Mouse (Mus musculus): Measurements from ENCODE around the gene Atp11c. TPM values are rescaled to one million over a fixed set of nuclear protein-coding genes. Genes with fewer than 3 reads are reported as not detected.

Gene Atp11c
- polyA plus RNA-seq (2016; fragmentation: Nextera tagmentation; extraction: Ambion mirVana) = 15.3 and 16.1 TPM in 2 replicates

- Histone ChIP-seq H3K27me3 (ENCODE audit: poor library complexity, severe bottlenecking) (no peaks in the 10 kb centered on the region), H3K4me3 (no peak within 1 kb of the TSS), H3K9me3 (no peaks in the 10 kb centered on the region), H3K36me3 (replicated peaks) (no peaks in the 10 kb centered on the region), H3K27ac (no peak within 1 kb of the TSS), H3K4me1 (no peaks in the 10 kb centered on the region)
- DNase-seq (ENCODE audit: extremely low spot score, low spot score) = no peak
- WGBS = 91% methylated on average over 2 of the region's 2 CpGs
These were observed at the start of gene Atp11c for GRCm38 (mm10) chrX:60592598-60592997. Atp11c (minus strand) TSS chrX:60592698.

- Histone ChIP-seq H3K4me1 (no peaks in the 10 kb centered on the region), H3K27me3 (ENCODE audit: poor library complexity, severe bottlenecking) (no peaks in the 10 kb centered on the region), H3K9me3 (no peaks in the 10 kb centered on the region), H3K36me3 (replicated peaks) (no peaks in the 10 kb centered on the region), H3K4me3 (no peak overlapping the region), H3K27ac (no peak overlapping the region)
- WGBS = 41% methylated on average over 3 of the region's 3 CpGs
- no peak for DNase-seq (ENCODE audit: extremely low spot score, low spot score)
These were observed 16.7 kb upstream of the Atp11c start for GRCm38 (mm10) chrX:60609202-60609601.

- 0 out of 2 replicates have a peak overlapping the region, but pooled peaks have one; percentile 48 for H3K27ac ChIP-seq
- H3K27me3 ChIP-seq (ENCODE audit: poor library complexity, severe bottlenecking) = no peaks in the 10 kb centered on the region
- WGBS = 4% methylated on average over 1 of the region's 1 CpGs
- no peak overlapping the region for H3K4me3 ChIP-seq
- peaks cover 30% of the 10 kb centered on the region for H3K4me1 ChIP-seq
- no peaks in the 10 kb centered on the region for H3K9me3 ChIP-seq
- DNase-seq (ENCODE audit: extremely low spot score, low spot score) = no peak
- no peaks in the 10 kb centered on the region for H3K36me3 ChIP-seq (replicated peaks)
These were observed 22.0 kb downstream of the Atp11c start for GRCm38 (mm10) chrX:60570539-60570938.

GRCm38 (mm10) chrX:60569047-60569446, 23.5 kb downstream of the Atp11c start:
- peaks cover 30% of the 10 kb centered on the region for H3K4me1 ChIP-seq
- no peak overlapping the region for H3K4me3 ChIP-seq
- DNase-seq (ENCODE audit: extremely low spot score, low spot score) = no peak
- no peaks in the 10 kb centered on the region for H3K27me3 ChIP-seq (ENCODE audit: poor library complexity, severe bottlenecking)
- H3K36me3 ChIP-seq (replicated peaks) = no peaks in the 10 kb centered on the region
- no peak overlapping the region for H3K27ac ChIP-seq
- H3K9me3 ChIP-seq = no peaks in the 10 kb centered on the region

- Histone ChIP-seq H3K4me1 (peaks cover 20% of the 10 kb centered on the region), H3K27me3 (ENCODE audit: poor library complexity, severe bottlenecking) (no peaks in the 10 kb centered on the region), H3K27ac (0 out of 2 replicates have a peak overlapping the region, but pooled peaks have one; percentile 15), H3K4me3 (no peak overlapping the region), H3K36me3 (replicated peaks) (no peaks in the 10 kb centered on the region), H3K9me3 (peaks cover 11% of the 10 kb centered on the region; the same call in 1 of the 2 replicates)
- no peak for DNase-seq (ENCODE audit: extremely low spot score, low spot score)
- WGBS = 36% methylated on average over 4 of the region's 4 CpGs
These were observed 37.3 kb downstream of the Atp11c start for GRCm38 (mm10) chrX:60555242-60555641.

- H3K4me1 ChIP-seq = peaks cover 24% of the 10 kb centered on the region
- peaks cover 8% of the 10 kb centered on the region for H3K27me3 ChIP-seq (ENCODE audit: poor library complexity, severe bottlenecking)
- peaks cover 15% of the 10 kb centered on the region; the same call in 1 of the 2 replicates for H3K9me3 ChIP-seq
- peak overlapping the region; percentile 95 for H3K27ac ChIP-seq
- WGBS = 32% methylated on average over 83 of the region's 113 CpGs
- H3K36me3 ChIP-seq (replicated peaks) = peaks cover 2% of the 10 kb centered on the region; the same call in 1 of the 2 replicates
- peak overlapping the region; percentile 62 for H3K4me3 ChIP-seq
- DNase-seq (ENCODE audit: extremely low spot score, low spot score) = peak; percentile 54
These were observed 44.8 kb downstream of the Atp11c start for GRCm38 (mm10) chrX:60547444-60548304.

GRCm38 (mm10) chrX:60547098-60547443, 45.4 kb downstream of the Atp11c start:
- peak; percentile 37 for DNase-seq (ENCODE audit: extremely low spot score, low spot score)
- Histone ChIP-seq H3K4me3 (peak overlapping the region; percentile 62), H3K9me3 (peaks cover 14% of the 10 kb centered on the region; the same call in 1 of the 2 replicates), H3K36me3 (replicated peaks) (peaks cover 2% of the 10 kb centered on the region; the same call in 1 of the 2 replicates), H3K27ac (peak overlapping the region; percentile 95), H3K4me1 (peaks cover 24% of the 10 kb centered on the region), H3K27me3 (ENCODE audit: poor library complexity, severe bottlenecking) (peaks cover 8% of the 10 kb centered on the region)
- 16% methylated on average over 16 of the region's 16 CpGs for WGBS

GRCm38 (mm10) chrX:60545906-60546305, 46.6 kb downstream of the Atp11c start:
- DNase-seq (ENCODE audit: extremely low spot score, low spot score) = no peak
- Histone ChIP-seq H3K27ac (peak overlapping the region; percentile 67; the same call in 1 of the 2 replicates), H3K4me1 (peaks cover 24% of the 10 kb centered on the region), H3K4me3 (no peak overlapping the region), H3K9me3 (peaks cover 8% of the 10 kb centered on the region; the same call in 1 of the 2 replicates), H3K36me3 (replicated peaks) (peaks cover 2% of the 10 kb centered on the region; the same call in 1 of the 2 replicates), H3K27me3 (ENCODE audit: poor library complexity, severe bottlenecking) (peaks cover 8% of the 10 kb centered on the region)
- WGBS = 23% methylated on average over 3 of the region's 3 CpGs

DNA sequence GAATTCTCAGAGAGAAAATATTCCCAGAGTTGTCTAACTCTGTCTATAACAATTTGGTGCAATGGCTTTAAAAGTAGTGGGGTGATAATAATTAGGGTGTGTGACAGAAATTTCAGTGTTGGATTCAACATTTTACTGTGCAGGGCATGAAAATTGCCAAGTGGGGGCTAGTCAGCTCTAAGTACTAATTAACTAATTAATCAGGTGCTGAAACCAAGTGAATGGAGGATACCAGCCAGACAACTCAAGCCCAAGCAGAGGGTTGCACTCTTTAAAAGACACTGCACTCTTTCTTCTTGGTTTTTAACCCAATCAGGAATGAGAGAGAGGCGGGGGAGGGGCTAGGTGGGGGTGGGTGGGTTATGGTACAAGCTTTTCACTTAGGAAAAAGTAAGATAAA, 47.1 kb downstream of the Atp11c start:
- Histone ChIP-seq H3K36me3 (replicated peaks) (peaks cover 2% of the 10 kb centered on the region; the same call in 1 of the 2 replicates), H3K9me3 (peaks cover 6% of the 10 kb centered on the region; the same call in 1 of the 2 replicates), H3K27ac (peak overlapping the region; percentile 67; the same call in 1 of the 2 replicates), H3K4me1 (peaks cover 24% of the 10 kb centered on the region), H3K4me3 (no peak overlapping the region), H3K27me3 (ENCODE audit: poor library complexity, severe bottlenecking) (peaks cover 8% of the 10 kb centered on the region)
- DNase-seq (ENCODE audit: extremely low spot score, low spot score) = no peak
- WGBS = 15% methylated on average over 1 of the region's 1 CpGs

DNA sequence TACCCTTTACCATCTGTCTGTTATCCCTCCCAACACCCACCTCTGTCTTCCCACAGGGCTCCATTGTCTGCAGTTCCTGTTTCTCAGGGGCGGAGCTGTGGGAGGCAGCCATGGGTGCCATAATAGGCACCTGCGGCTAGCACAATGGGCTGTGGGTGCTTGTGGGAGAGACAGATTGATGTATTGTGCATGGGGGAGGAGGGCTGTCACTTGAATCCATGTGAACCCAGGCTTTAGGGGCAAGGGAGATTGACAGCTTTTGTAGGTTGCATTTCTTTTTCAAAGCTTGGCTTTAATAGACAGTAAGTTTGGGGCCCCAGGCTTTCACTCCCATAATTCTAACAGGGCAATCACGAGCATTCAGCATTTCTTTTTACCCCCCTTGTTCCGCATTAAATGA, 48.4 kb downstream of the Atp11c start:
- H3K27ac ChIP-seq = peak overlapping the region; percentile 60; the same call in 1 of the 2 replicates
- no peak for DNase-seq (ENCODE audit: extremely low spot score, low spot score)

GRCm38 (mm10) chrX:60542901-60543300, 49.6 kb downstream of the Atp11c start:
- H3K4me3 ChIP-seq = no peak overlapping the region
- WGBS = 40% methylated on average over 1 of the region's 1 CpGs
- DNase-seq (ENCODE audit: extremely low spot score, low spot score) = no peak
- peaks cover 17% of the 10 kb centered on the region for H3K4me1 ChIP-seq
- no peak overlapping the region for H3K27ac ChIP-seq
- no peaks in the 10 kb centered on the region for H3K27me3 ChIP-seq (ENCODE audit: poor library complexity, severe bottlenecking)
- H3K9me3 ChIP-seq = no peaks in the 10 kb centered on the region
- H3K36me3 ChIP-seq (replicated peaks) = no peaks in the 10 kb centered on the region

More for the DNA sequence above, 48.4 kb downstream of the Atp11c start:
- Histone ChIP-seq H3K9me3 (no peaks in the 10 kb centered on the region), H3K36me3 (replicated peaks) (no peaks in the 10 kb centered on the region), H3K27me3 (ENCODE audit: poor library complexity, severe bottlenecking) (peaks cover 8% of the 10 kb centered on the region), H3K4me3 (no peak overlapping the region), H3K4me1 (peaks cover 24% of the 10 kb centered on the region)
- 39% methylated on average over 4 of the region's 4 CpGs for WGBS

GRCm38 (mm10) chrX:60539149-60539548, 53.3 kb downstream of the Atp11c start, which contains the start of gene Gm7073:
Gm7073 (minus strand) TSS chrX:60539249.
- H3K4me1 ChIP-seq = peaks cover 5% of the 10 kb centered on the region

GRCm38 (mm10) chrX:60503995-60504394, 88.5 kb downstream of the Atp11c start:
- H3K27ac ChIP-seq = no peak overlapping the region
- DNase-seq (ENCODE audit: extremely low spot score, low spot score) = peak; percentile 45
- H3K9me3 ChIP-seq = no peaks in the 10 kb centered on the region
- no peak overlapping the region for H3K4me3 ChIP-seq
- H3K27me3 ChIP-seq (ENCODE audit: poor library complexity, severe bottlenecking) = no peaks in the 10 kb centered on the region
- no peaks in the 10 kb centered on the region for H3K4me1 ChIP-seq
- no peaks in the 10 kb centered on the region for H3K36me3 ChIP-seq (replicated peaks)

More at GRCm38 (mm10) chrX:60539149-60539548, 53.3 kb downstream of the Atp11c start, which contains the start of gene Gm7073:
- Histone ChIP-seq H3K4me3 (no peak within 1 kb of the TSS), H3K9me3 (no peaks in the 10 kb centered on the region), H3K27ac (no peak within 1 kb of the TSS), H3K36me3 (replicated peaks) (no peaks in the 10 kb centered on the region), H3K27me3 (ENCODE audit: poor library complexity, severe bottlenecking) (no peaks in the 10 kb centered on the region)
- DNase-seq (ENCODE audit: extremely low spot score, low spot score) = no peak

Data from forebrain, embryonic 10.5 days (tissue).